Mouse (Mus musculus) E14TG2a.4 (cell line): ENCODE measurements at regions not wholly inside any gene's neighbourhood (a gene's known extent, or its start where the extent isn't known, plus 50 kb on each side); places are given as distances from the start of the nearest gene placed in this dataset.
A peak's percentile ranks its signal among the peaks of the same experiment; 100 is the strongest.

ENCODE experiments used
- H3K27me3 ChIP-seq: 2 replicates; pipeline ENCODE4 v1.6.1; 2014; ENCODE audit warnings: low read length, control low read depth; ENCODE audit not compliant: insufficient read depth
- H3K36me3 ChIP-seq: 2 replicates; pipeline ENCODE4 v1.6.1; 2014; ENCODE audit warnings: low read length, control low read depth; ENCODE audit not compliant: insufficient read depth
- H3K4me1 ChIP-seq: replicated peaks from 2 replicates; pipeline ENCODE4 v1.6.1; 2014; ENCODE audit warnings: low read depth, low read length, control low read depth
- H3K4me3 ChIP-seq: replicated peaks from 2 replicates; pipeline ENCODE4 v1.5.1; 2014; ENCODE audit warnings: mild to moderate bottlenecking, low read length
- H3K9me3 ChIP-seq: 2 replicates; pipeline ENCODE4 v1.6.1; 2014; ENCODE audit warnings: low read length, control low read depth
- CTCF ChIP-seq: conservative IDR thresholded peaks from 2 replicates; pipeline ENCODE4 v1.5.1; 2014; ENCODE audit warnings: low read length
- NANOG ChIP-seq: IDR thresholded peaks from 2 replicates; pipeline ENCODE4 v1.6.1; 2014; ENCODE audit warnings: borderline replicate concordance, low read length, mixed read lengths
- POU5F1 ChIP-seq: IDR thresholded peaks from 2 replicates; pipeline ENCODE4 v1.6.1; 2014; ENCODE audit warnings: low read length, borderline replicate concordance

- no peaks in the 10 kb centered on the region for H3K27me3 ChIP-seq
- H3K4me3 ChIP-seq, result no peak overlapping the region
- H3K9me3 ChIP-seq, result peaks cover 66% of the 10 kb centered on the region
- H3K36me3 ChIP-seq, result no peaks in the 10 kb centered on the region
- TF ChIP-seq NANOG (no peak), POU5F1 (no peak), CTCF (no peak)
- H3K4me1 ChIP-seq, result no peaks in the 10 kb centered on the region
Observed at GRCm38 (mm10) chr6:31845671-31846070, 204.4 kb upstream of the 1700012A03Rik start.

- TF ChIP-seq CTCF, result peak; percentile 13
- TF ChIP-seq NANOG, result no peak
- Histone ChIP-seq H3K27me3 (0 out of 2 replicates have a peak, but pooled peaks cover 4% of the 10 kb centered on the region), H3K36me3 (no peaks in the 10 kb centered on the region), H3K4me1 (no peaks in the 10 kb centered on the region), H3K9me3 (peaks cover 24% of the 10 kb centered on the region), H3K4me3 (no peak overlapping the region)
Observed at GRCm38 (mm10) chr6:31840621-31841020, 209.4 kb upstream of the 1700012A03Rik start.

GRCm38 (mm10) chr6:31838588-31838987, 211.5 kb upstream of the 1700012A03Rik start:
- Histone ChIP-seq H3K4me3 (no peak overlapping the region), H3K9me3 (peaks cover 7% of the 10 kb centered on the region), H3K4me1 (no peaks in the 10 kb centered on the region), H3K27me3 (0 out of 2 replicates have a peak, but pooled peaks cover 4% of the 10 kb centered on the region), H3K36me3 (no peaks in the 10 kb centered on the region)
- TF ChIP-seq CTCF (peak; percentile 87), POU5F1 (no peak), NANOG (no peak)

- Histone ChIP-seq H3K36me3 (no peaks in the 10 kb centered on the region), H3K4me3 (no peak overlapping the region), H3K4me1 (no peaks in the 10 kb centered on the region), H3K27me3 (0 out of 2 replicates have a peak, but pooled peaks cover 4% of the 10 kb centered on the region), H3K9me3 (no peaks in the 10 kb centered on the region)
- no peak for TF ChIP-seq NANOG
- TF ChIP-seq CTCF, result no peak
- TF ChIP-seq POU5F1, result no peak
Observed at GRCm38 (mm10) chr6:31835795-31836194, 214.3 kb upstream of the 1700012A03Rik start.

DNA sequence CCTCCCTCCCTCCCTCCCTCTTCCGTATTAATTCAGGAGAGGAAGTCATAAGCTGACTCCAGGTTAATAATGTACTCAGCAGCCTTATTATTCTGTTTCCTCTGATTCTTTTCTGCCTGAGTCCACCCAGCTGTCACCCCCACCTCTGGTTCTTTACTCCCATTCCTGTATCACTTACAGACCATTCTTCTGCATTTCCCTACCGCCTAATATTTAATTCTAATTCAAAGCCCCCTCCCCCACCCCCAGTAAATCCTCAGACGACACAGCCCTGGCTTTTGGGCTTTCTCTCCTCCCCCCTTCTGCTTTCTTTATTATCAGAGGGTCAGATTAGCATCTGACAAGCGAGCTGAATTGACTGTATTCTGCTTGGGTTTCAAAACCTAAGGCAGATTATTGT, 215.5 kb upstream of the 1700012A03Rik start:
- Histone ChIP-seq H3K9me3 (no peaks in the 10 kb centered on the region), H3K27me3 (0 out of 2 replicates have a peak, but pooled peaks cover 4% of the 10 kb centered on the region), H3K36me3 (no peaks in the 10 kb centered on the region), H3K4me1 (no peaks in the 10 kb centered on the region), H3K4me3 (no peak overlapping the region)
- no peak for TF ChIP-seq NANOG
- TF ChIP-seq CTCF, result no peak
- TF ChIP-seq POU5F1, result no peak

DNA sequence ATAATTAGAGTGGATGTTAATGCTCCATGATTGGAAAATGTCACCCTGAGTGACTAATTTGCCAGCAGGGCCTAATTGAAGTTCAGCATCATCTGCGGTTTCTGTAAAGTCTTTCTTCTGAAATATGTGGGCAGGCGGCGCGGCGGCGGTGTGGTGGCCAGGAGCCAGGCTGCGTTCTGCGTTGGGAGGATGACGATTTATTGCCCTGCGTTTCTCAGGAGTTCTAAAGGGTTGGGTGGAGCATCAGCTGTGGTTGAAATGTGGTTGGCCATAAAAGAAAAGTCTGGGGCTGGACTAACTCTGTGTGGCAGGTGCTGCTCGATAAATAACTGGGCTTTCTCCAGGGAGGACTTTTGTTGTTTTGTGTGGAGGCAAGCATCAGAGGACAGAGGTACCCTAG, 219.4 kb upstream of the 1700012A03Rik start:
- Histone ChIP-seq H3K36me3 (no peaks in the 10 kb centered on the region), H3K4me3 (no peak overlapping the region), H3K4me1 (no peaks in the 10 kb centered on the region), H3K27me3 (no peaks in the 10 kb centered on the region), H3K9me3 (no peaks in the 10 kb centered on the region; the same call in 1 of the 2 replicates)
- TF ChIP-seq NANOG (no peak), CTCF (no peak), POU5F1 (no peak)

DNA sequence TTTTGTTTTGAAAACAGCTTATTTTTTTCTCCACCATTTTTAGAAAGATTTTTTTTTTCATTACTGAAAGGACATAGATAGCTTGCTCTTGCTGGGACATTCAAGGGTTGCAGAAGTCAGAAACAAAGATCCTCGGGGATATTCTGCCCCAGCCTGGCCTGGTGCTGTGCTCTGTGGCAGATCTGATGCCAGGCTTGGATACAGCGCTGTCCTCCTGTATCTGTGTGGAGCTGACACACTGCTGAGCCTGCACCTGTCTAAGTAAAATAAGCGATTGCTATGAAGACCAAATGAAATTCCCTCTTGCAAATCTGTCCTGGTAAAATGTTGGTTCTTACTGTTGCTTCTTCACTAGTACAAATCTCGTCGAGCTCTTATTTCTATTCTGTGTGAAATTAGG, 226.4 kb upstream of the 1700012A03Rik start:
- TF ChIP-seq CTCF, result no peak
- TF ChIP-seq POU5F1, result no peak
- TF ChIP-seq NANOG, result no peak
- Histone ChIP-seq H3K36me3 (no peaks in the 10 kb centered on the region), H3K27me3 (no peaks in the 10 kb centered on the region; the same call in none of the 2 replicates), H3K9me3 (peaks cover 7% of the 10 kb centered on the region; the same call in 1 of the 2 replicates), H3K4me1 (peaks cover 13% of the 10 kb centered on the region), H3K4me3 (no peak overlapping the region)

GRCm38 (mm10) chr6:31822186-31823085, 227.6 kb upstream of the 1700012A03Rik start:
- TF ChIP-seq NANOG (no peak), POU5F1 (no peak), CTCF (no peak)
- Histone ChIP-seq H3K27me3 (no peaks in the 10 kb centered on the region; the same call in none of the 2 replicates), H3K4me1 (peaks cover 13% of the 10 kb centered on the region), H3K36me3 (no peaks in the 10 kb centered on the region), H3K4me3 (no peak overlapping the region), H3K9me3 (peaks cover 11% of the 10 kb centered on the region; the same call in 1 of the 2 replicates)
